7 mouse cellular contexts compared by ENCODE assay signal in the genomic region with DNA sequence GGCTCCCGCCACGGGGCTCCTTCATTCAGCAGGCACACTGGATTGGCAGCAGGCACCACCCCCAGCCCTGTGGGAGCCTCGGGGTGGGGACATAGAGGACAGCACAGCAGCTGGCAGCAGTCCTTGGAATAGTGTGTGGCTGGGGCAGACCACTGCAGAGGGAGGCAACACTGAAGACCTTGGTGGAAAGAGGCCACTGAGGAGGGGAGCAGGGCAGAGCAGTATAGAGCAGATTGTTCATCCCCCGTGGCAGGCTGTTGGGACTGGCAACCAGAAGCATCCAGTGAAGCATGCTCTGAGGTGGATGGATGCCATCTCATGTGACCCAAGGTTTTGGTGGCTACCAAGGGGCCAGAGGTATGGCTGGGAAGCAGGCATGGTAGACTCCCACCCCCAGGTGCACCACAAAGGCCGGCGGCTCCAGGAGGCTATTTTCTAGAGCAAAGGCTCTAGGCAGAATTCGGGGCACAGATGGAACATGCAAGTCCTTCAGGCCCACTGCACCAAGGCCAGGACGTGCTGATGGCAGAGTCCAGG. TPM values are rescaled to one million over a fixed set of nuclear protein-coding genes. Genes with fewer than 3 reads are reported as not detected.
DNase-seq lines count a peak whose midpoint lies in the region; ATAC-seq lines count a peak whose summit lies in the region.

No protein-coding gene starts in this region.

- no peaks in the 10 kb centered on the region for H3K9me3 ChIP-seq in liver, embryonic 13.5 days (replicated peaks)
- H3K9me3 ChIP-seq in forebrain, embryonic 12.5 days, result no peaks in the 10 kb centered on the region
- H3K9me3 ChIP-seq in midbrain, embryonic 12.5 days, result no peaks in the 10 kb centered on the region

- 62% methylated on average over 8 of the region's 8 CpGs for WGBS in liver, embryonic 13.5 days (ENCODE audit: insufficient replicate concordance)
- WGBS in forebrain, embryonic 12.5 days, result 52% methylated on average over 8 of the region's 8 CpGs
- WGBS in midbrain, embryonic 12.5 days, result 70% methylated on average over 8 of the region's 8 CpGs

- no peak overlapping the region for H3K27ac ChIP-seq in liver, embryonic 13.5 days
- peak overlapping the region; percentile 63 for H3K27ac ChIP-seq in forebrain, embryonic 12.5 days
- 0 out of 2 replicates have a peak overlapping the region, but pooled peaks have one; percentile 39 for H3K27ac ChIP-seq in midbrain, embryonic 12.5 days (replicated peaks)

- H3K36me3 ChIP-seq in liver, embryonic 13.5 days, result peaks cover 14% of the 10 kb centered on the region
- H3K36me3 ChIP-seq in forebrain, embryonic 12.5 days (replicated peaks), result no peaks in the 10 kb centered on the region
- no peaks in the 10 kb centered on the region for H3K36me3 ChIP-seq in midbrain, embryonic 12.5 days

- no peaks in the 10 kb centered on the region for H3K27me3 ChIP-seq in liver, embryonic 13.5 days
- no peaks in the 10 kb centered on the region for H3K27me3 ChIP-seq in forebrain, embryonic 12.5 days
- H3K27me3 ChIP-seq in midbrain, embryonic 12.5 days, result no peaks in the 10 kb centered on the region

- 0 out of 2 replicates have a peak, but pooled peaks have one; percentile 7 for ATAC-seq in liver, embryonic 13.5 days (ENCODE audit: low read depth)
- ATAC-seq in forebrain, embryonic 12.5 days (ENCODE audit: low FRiP score), result peak; percentile 86
- ATAC-seq in midbrain, embryonic 12.5 days (ENCODE audit: low FRiP score, low read depth), result peak; percentile 79

- H3K9ac ChIP-seq in liver, embryonic 13.5 days, result no peak overlapping the region
- H3K9ac ChIP-seq in forebrain, embryonic 12.5 days, result no peak overlapping the region
- no peak overlapping the region for H3K9ac ChIP-seq in midbrain, embryonic 12.5 days (replicated peaks)

- no peak overlapping the region for H3K4me2 ChIP-seq in liver, embryonic 13.5 days
- H3K4me2 ChIP-seq in forebrain, embryonic 12.5 days, result peak overlapping the region; percentile 1; the same call in 1 of the 2 replicates
- no peak overlapping the region; the same call in 1 of the 2 replicates for H3K4me2 ChIP-seq in midbrain, embryonic 12.5 days (replicated peaks)

- no peak for DNase-seq in liver, embryonic 13.5 days
- no peak for DNase-seq in liver
- peak; percentile 52 for DNase-seq in cerebellum, adult 8-10 months
- DNase-seq in frontal cortex, postnatal 25 days (ENCODE audit: low spot score in 2 of 2), result no peak
- DNase-seq in right cerebral cortex, adult 2 months (ENCODE audit: low spot score in 2 of 2), result no peak

- peaks cover 53% of the 10 kb centered on the region for H3K4me1 ChIP-seq in liver, embryonic 13.5 days (replicated peaks)
- H3K4me1 ChIP-seq in forebrain, embryonic 12.5 days, result peaks cover 22% of the 10 kb centered on the region
- H3K4me1 ChIP-seq in midbrain, embryonic 12.5 days, result peaks cover 16% of the 10 kb centered on the region

- no peak overlapping the region for H3K4me3 ChIP-seq in liver, embryonic 13.5 days (replicated peaks)
- H3K4me3 ChIP-seq in forebrain, embryonic 12.5 days (replicated peaks), result no peak overlapping the region
- no peak overlapping the region for H3K4me3 ChIP-seq in midbrain, embryonic 12.5 days

RNA-seq across cellular contexts. Expression of a gene that starts 20.7 kb away (rescaled TPM):
- 7.8 and 8.3 TPM in 2 replicates for polyA plus RNA-seq in liver, embryonic 13.5 days (2015; fragmentation: Nextera tagmentation; extraction: Ambion mirVana)
- polyA plus RNA-seq in forebrain, embryonic 12.5 days (2016; fragmentation: Nextera tagmentation; extraction: Ambion mirVana), result 34.9 and 35.4 TPM in 2 replicates
- 37.2 and 38.8 TPM in 2 replicates for polyA plus RNA-seq in midbrain, embryonic 12.5 days (2016; fragmentation: Nextera tagmentation; extraction: Ambion mirVana)

RNA-seq across cellular contexts. Expression of a gene that starts 24.6 kb away (rescaled TPM):
- polyA plus RNA-seq in liver, embryonic 13.5 days (2015; fragmentation: Nextera tagmentation; extraction: Ambion mirVana), result not detected in 2 replicates
- polyA plus RNA-seq in forebrain, embryonic 12.5 days (2016; fragmentation: Nextera tagmentation; extraction: Ambion mirVana), result 0.17 TPM in 1 of 2 replicates, not detected in the other
- polyA plus RNA-seq in midbrain, embryonic 12.5 days (2016; fragmentation: Nextera tagmentation; extraction: Ambion mirVana), result 0.06 TPM in 1 of 2 replicates, not detected in the other

RNA-seq across cellular contexts. Expression of a gene that starts 34.0 kb away (rescaled TPM):
- polyA plus RNA-seq in liver, embryonic 13.5 days (2015; fragmentation: Nextera tagmentation; extraction: Ambion mirVana), result 39.5 and 45.2 TPM in 2 replicates
- polyA plus RNA-seq in forebrain, embryonic 12.5 days (2016; fragmentation: Nextera tagmentation; extraction: Ambion mirVana), result 43.6 and 47.5 TPM in 2 replicates
- 41.5 and 41.7 TPM in 2 replicates for polyA plus RNA-seq in midbrain, embryonic 12.5 days (2016; fragmentation: Nextera tagmentation; extraction: Ambion mirVana)

RNA-seq across cellular contexts. Expression of a gene that starts 34.1 kb away (rescaled TPM):
- 1.3 TPM in 2 replicates for polyA plus RNA-seq in liver, embryonic 13.5 days (2015; fragmentation: Nextera tagmentation; extraction: Ambion mirVana)
- polyA plus RNA-seq in forebrain, embryonic 12.5 days (2016; fragmentation: Nextera tagmentation; extraction: Ambion mirVana), result 3.5 and 3.9 TPM in 2 replicates
- polyA plus RNA-seq in midbrain, embryonic 12.5 days (2016; fragmentation: Nextera tagmentation; extraction: Ambion mirVana), result 4.3 and 5.0 TPM in 2 replicates

RNA-seq across cellular contexts. Expression of a gene that starts 34.9 kb away (rescaled TPM):
- polyA plus RNA-seq in liver, embryonic 13.5 days (2015; fragmentation: Nextera tagmentation; extraction: Ambion mirVana), result 1.3 and 1.5 TPM in 2 replicates
- 0.18 and 0.34 TPM in 2 replicates for polyA plus RNA-seq in forebrain, embryonic 12.5 days (2016; fragmentation: Nextera tagmentation; extraction: Ambion mirVana)
- 0.14 and 0.27 TPM in 2 replicates for polyA plus RNA-seq in midbrain, embryonic 12.5 days (2016; fragmentation: Nextera tagmentation; extraction: Ambion mirVana)

Comparison
In these comparisons a context has a peak if more than half of its experiments do, and no peak if none do; other contexts are left out.
1. ATAC-seq: peak in every context shown above with its lines; median percentile 86 in forebrain, embryonic 12.5 days; 79 in midbrain, embryonic 12.5 days; 7 in liver, embryonic 13.5 days.